Mouse (Mus musculus) lung, postnatal 0 days (tissue): ENCODE data around the gene Elk4.

Experiments used
- CTCF ChIP-seq: IDR thresholded peaks from 2 replicates; pipeline ENCODE4 v1.5.1; 2016; ENCODE audit warnings: antibody characterized with exemption, mild to moderate bottlenecking
- EP300 ChIP-seq: IDR thresholded peaks from 2 replicates; pipeline ENCODE4 v1.6.1; 2016; ENCODE audit warnings: antibody characterized with exemption, mild to moderate bottlenecking, control low read depth

GRCm38 (mm10) chr1:131964580-131964979 is 42.8 kb upstream of the Elk4 start:
- TF ChIP-seq CTCF = no peak
- no peak for TF ChIP-seq EP300
